Mouse (Mus musculus) effector memory CD4-positive, alpha-beta T cell, adult 5 months (primary cell): ENCODE data around the gene Ccdc122. TPM values are rescaled to one million over a fixed set of nuclear protein-coding genes. Genes with fewer than 3 reads are reported as not detected.

Source experiments
- polyA plus RNA-seq: library from polyadenylated mRNA; unstranded; fragments of 100-300 nt; shearing (Covaris generic); gene quantifications from one replicate; pipeline ENCODE4 v1.2.1, GENCODE M21; 2017

The Ccdc122 gene
- 2.5 TPM for polyA plus RNA-seq

DNA sequence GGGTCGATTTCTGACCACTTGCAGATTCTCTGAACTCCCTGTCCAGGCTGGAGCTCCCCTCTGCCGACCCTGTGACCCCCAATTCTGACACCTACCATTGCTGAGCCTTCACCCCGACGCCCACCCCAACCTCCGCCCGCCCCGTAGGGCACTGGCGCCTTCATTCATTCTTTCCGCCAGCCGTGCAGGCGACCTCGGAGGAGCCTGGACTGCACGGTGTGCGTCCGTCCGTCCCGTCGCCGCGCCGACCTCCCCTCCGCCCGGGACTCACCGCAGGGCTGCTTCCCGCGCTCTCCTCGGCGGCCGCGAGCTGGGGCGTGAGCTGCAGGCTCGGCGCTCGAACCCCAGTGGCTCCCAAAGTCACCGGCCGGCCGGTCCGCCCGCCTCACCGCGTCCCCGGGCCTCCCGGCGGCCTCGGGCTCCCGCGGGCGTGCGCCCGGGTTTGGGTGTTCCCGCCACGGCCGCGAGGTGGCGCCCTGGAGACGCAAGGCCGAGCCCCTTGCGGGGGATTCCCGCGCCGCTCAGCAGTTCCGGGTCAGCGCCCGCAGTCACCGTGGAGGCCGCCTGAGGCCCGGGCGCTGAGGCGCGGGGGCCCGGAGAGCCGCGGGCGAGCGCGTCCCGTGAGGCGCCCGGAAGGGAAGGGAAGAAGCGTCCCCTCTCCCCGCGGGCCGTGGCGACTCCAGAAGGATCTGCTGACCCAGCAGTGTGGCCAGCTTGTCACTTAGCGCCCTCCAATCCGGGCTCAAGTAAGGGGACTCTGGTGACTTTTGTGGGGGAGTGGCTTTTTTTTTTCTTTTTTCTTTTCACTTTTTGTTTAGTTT, at the start of gene Ccdc122, which contains the start of gene Lacc1:
Gene Ccdc122 (plus strand): TSS at position 547 of the 821 bp plus-strand sequence.
Gene Lacc1 (minus strand): TSS at position 679 of the 821 bp plus-strand sequence.

DNA sequence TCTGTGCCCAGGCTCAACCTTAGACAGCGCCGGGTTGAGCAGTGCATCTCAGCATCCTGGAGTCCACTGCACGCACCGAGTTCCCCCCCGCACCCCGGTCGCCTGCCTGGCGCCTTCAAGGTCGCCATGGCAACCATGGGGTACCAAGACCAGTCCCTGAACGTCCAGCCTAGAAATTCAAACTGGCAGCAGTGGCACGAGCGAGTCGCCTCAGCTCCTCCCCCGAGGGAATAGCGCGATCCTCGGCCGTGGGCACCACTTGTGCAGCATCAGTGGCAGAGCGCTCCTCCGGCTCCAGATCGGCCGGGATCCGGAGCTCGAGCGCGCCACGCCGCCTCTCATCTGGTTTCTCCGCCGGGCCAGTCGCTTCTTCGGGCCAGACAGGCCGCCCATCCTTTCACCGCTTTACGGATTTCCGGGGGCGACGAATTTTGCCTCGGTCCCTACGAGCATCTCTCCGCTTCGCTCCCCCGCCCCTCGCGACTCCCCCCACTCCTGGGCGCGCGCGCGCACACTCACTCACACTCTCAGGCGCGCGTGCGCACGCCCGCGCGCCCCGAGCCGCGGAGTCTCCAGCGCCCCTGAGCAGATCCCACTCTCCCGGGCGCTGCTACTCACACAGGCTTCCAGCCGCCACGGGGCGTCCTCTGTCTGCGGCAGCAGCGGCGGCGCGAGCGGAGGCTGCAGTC, 119.8 kb downstream of the Ccdc122 start, which contains the start of gene Enox1:
Gene Enox1 (plus strand): TSS at position 542 of the 689 bp plus-strand sequence.

Other genes with a start within 250 kb of the Ccdc122 start
- gene Lacc1, start 132 bp downstream of the Ccdc122 start, polyA plus RNA-seq: 0.34 TPM
- not detected for gene Enox1, start 120.0 kb downstream of the Ccdc122 start, polyA plus RNA-seq